Mouse (Mus musculus): Measurements from ENCODE around the gene Cldn34b1.
"Not testable (repeated sequence)": the region's sequence is repeated elsewhere in the genome, so short reads cannot be mapped to it uniquely, and the experiment has no call there.

- TF ChIP-seq EP300, CTCF (IDR thresholded peaks at IDR 0.05; ENCODE audit: low read depth): not testable (repeated sequence)
Measured at GRCm38 (mm10) chrX:154890167-154890566, at the start of gene Cldn34b1.
